Mouse (Mus musculus) CD8-positive naive resting alpha-beta T cell, adult 2 months (primary cell): ENCODE data around the gene Dnaic1.
"Not testable (repeated sequence)": the region's sequence is repeated elsewhere in the genome, so short reads cannot be mapped to it uniquely, and the experiment has no call there.

ENCODE experiments used
- DNase-seq, 2 experiments: peaks; one replicate each; pipeline ENCODE4 v3.0.0; 2022; ENCODE audit warnings: low read depth in 2 of 2, low spot score in 2 of 2

Dnaic1 gene

GRCm38 (mm10) chr4:41663614-41664013, 94.0 kb downstream of the Dnaic1 start:
- DNase-seq, result no peak

DNA sequence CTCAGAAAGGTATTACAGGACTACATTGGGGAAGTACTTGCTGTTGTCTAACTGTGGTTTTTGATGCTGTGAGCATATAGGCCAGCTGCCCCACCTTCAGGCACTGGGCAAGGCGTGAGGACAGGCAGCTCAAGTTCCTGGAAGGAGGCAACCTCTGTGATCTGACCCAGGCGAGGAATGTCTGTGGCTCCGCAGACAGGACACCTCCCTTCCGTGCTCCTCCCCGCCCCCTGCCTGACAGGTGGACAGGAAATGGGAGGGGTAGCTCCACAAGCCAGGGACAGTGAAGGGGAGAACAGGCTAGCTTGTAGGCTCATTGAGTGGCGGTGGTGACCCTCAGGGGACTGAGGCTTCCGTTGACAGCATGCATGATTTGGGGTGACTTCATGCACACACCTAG, 95.0 kb downstream of the Dnaic1 start:
- DNase-seq, result no peak

GRCm38 (mm10) chr4:41665009-41665675, 95.6 kb downstream of the Dnaic1 start:
- no peak for DNase-seq

- DNase-seq, result no peak
These were observed 97.1 kb downstream of the Dnaic1 start for GRCm38 (mm10) chr4:41666646-41667045.

GRCm38 (mm10) chr4:41670836-41671235, 101.3 kb downstream of the Dnaic1 start:
- DNase-seq, result no peak

GRCm38 (mm10) chr4:41671500-41671899, 101.9 kb downstream of the Dnaic1 start:
- no peak for DNase-seq

- no peak for DNase-seq
These were observed 102.4 kb downstream of the Dnaic1 start for GRCm38 (mm10) chr4:41671963-41672480.

DNA sequence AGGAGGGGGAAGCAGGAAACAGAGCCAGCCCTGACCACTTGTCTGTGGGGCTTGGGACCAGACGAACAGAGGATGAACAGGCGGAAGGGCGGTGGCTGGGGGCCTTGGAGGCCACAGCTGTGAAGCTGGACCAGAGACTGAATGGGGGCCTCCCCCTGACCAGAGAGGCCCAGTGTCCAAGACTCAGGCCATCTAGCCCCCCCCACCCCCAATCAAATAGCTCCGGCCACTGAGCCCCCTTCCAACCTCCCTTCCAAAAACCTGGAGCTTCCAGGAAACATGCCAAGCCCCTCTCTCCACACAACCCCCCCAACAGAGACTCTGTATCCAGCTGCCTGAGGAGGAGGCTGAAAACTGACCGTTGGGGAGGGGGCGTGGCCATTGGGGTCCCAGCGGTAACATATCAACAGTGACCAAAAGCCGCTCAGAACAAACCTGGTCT, 103.0 kb downstream of the Dnaic1 start:
- DNase-seq, result no peak

- DNase-seq, result no peak
These were observed 103.6 kb downstream of the Dnaic1 start for GRCm38 (mm10) chr4:41673186-41673585.

- DNase-seq, result no peak
These were observed 106.9 kb downstream of the Dnaic1 start for GRCm38 (mm10) chr4:41676248-41677005.

- no peak for DNase-seq
These were observed 107.5 kb downstream of the Dnaic1 start for GRCm38 (mm10) chr4:41677006-41677629.

- no peak for DNase-seq
These were observed 109.3 kb downstream of the Dnaic1 start for GRCm38 (mm10) chr4:41678863-41679262.

DNA sequence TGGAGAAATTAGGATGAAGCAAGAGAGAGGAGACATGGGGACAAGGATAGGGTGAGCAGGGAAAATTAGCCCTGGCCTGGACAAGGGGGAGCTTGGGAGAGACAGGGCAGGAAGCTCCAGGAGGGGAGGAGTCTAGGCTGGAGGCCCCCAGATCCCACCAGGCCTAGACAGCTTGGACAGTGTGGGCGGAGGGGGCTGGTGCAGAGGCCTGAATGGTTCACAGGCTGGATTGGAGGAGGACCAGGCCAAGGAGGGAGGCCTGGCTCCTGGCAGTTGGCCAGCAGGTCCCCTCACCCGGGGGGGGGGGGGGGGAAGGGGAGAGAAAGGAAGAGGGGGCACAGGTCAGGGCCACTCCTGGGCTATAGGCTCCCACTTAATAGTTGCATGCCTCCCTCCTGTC, 109.7 kb downstream of the Dnaic1 start:
- DNase-seq, result no peak

- DNase-seq, result no peak
These were observed 111.6 kb downstream of the Dnaic1 start for GRCm38 (mm10) chr4:41681176-41681575.

DNA sequence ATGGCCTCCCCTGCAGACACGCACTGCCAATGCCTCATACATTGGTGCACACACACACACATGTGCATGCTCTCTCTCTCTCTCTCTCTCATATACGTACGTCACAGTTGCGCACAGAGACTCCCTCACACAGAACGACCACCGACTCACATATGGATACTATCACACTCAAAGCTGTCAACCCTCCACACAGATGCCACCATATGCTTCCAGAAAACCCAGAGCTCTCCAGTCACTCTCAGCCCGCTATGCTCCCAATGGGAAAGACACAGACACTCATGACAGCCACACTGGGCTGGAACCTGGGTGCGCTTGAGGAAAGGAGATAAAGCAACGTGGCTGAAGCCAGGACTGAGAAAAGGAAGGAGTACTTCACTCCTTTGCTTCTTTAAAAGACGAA, 112.4 kb downstream of the Dnaic1 start:
- no peak for DNase-seq

GRCm38 (mm10) chr4:41682789-41683188, 113.2 kb downstream of the Dnaic1 start:
- DNase-seq, result no peak

GRCm38 (mm10) chr4:41683303-41683702, 113.7 kb downstream of the Dnaic1 start:
- not testable (repeated sequence) for DNase-seq

DNA sequence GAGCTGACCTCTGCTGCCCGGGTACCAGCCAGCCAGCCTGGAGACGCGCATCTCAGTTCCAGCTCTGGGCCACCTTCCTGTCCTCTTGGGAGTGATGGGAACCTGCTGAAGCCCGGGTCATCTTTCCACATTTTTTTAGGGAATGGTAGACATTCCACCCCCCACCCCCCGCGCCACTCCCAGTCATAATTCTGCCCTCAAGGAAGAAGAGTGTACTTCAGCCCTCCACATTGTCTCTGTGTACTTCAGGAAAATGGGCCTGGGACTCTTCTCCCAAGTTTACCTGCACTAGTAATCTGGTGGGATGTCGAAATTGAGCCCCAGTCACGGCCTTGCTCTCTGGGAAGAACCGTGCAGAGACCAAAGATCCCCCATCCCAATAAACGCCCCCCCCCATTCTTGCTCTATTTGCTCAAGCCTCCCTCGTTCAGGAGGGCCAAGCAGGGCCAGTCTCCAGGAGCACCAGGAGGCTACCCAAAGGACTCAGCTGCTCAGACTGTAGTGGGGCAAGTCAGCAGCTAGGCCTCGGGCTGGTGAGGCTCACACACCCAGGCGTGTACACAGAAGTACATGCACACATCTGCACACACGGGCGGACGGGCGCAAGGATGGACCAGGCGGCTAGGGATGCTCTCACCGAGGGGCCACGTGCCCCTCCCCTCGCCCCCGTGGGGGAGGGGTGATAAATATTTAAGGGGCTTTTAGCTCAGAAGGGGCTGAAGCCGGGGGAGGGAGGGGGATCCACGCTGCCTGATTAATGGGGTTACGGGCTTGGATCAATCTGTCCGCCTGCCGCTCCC, 114.8 kb downstream of the Dnaic1 start:
- DNase-seq, result not testable (repeated sequence)

- not testable (repeated sequence) for DNase-seq
These were observed 115.4 kb downstream of the Dnaic1 start for GRCm38 (mm10) chr4:41684931-41685453.

GRCm38 (mm10) chr4:41685882-41686492, 116.4 kb downstream of the Dnaic1 start:
- not testable (repeated sequence) for DNase-seq
